Mouse (Mus musculus) natural killer cell, adult 2 months (primary cell): ENCODE results near the gene Plekha7.
A peak's percentile ranks its signal among the peaks of the same experiment; 100 is the strongest.

Source experiments
- DNase-seq, 2 experiments: peaks; one replicate each; pipeline ENCODE4 v3.0.0; 2022; ENCODE audit warnings: low spot score in 2 of 2

Gene Plekha7

DNA sequence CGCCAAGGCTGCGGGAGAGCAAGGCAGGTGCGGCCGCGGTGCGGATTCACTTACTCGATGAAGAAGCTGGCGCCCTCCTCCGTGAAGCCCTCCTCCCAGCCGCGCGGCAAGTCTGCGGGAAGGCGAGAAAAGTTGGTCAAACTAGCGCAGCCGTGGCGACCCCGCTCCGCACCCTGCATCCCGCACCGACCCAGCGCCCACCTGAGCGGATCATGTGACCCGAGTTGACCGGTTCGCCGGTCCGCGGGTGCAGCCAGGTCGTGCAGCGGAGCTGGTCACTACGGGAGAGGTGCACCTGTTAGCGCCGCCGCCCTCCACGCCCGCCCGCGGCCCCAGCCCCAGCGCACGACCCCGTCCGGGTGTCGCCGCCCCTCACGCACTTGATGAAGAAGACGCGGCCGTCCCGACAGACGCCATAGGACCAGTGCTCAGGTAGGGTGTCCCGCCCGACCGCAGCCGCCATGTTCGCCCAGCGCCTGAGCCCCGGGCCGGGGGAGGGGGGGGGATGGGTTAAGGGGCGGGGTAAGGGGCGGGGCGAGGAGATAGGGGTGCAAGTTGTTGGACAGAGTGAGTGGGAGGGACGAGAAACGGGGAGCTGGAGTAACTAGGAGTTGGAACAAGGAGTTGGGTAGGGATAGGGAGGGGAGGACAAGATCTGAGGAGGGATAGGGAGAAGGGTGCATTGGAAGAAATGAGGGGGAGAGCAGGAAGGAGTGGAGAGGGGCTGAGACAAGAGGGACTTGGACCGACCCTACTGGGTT is at the start of gene Plekha7:
TSS of gene Plekha7 (minus strand) at position 506 of the 761 bp plus-strand sequence.
- peak; percentile 24 to 37 for DNase-seq

DNA sequence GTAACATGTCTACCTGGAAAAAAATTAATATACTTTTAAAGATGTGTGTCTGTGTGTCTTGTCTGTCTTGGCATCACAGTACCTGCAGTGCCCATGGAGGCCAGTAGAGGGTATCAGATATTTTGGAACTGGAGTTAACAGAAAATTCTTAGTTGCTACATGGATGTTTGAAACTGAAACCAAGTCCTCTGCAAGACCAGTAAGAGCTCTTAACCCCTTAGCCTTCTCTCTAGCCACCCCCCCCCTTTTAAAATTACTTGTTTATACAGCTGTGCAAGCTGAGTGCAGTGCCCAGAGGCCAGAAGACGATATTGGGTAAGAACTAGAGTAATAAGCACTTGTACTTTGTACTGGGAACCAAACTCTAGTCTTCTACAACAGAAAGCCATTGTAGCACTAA is 28.1 kb upstream of the Plekha7 start:
- peak; percentile 60 to 67 for DNase-seq

DNA sequence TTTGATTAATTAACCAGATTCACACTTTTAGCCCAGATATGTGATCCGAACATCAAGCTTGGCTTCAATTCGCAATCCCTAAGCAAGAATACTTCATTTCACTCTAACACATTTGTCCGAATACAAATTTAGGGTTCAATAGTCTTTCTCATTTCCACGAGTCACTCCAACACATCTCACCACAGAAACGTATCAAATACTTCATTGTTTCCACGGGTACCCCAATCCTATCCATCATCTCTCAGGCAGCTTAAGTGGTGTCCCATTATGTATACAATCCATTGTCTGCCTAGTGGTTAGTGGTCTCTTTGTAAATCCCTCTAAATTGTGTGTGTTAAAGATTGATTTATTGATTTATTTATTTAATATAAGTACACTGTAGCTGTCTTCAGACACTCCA is 27.0 kb upstream of the Plekha7 start:
- DNase-seq: no peak

DNA sequence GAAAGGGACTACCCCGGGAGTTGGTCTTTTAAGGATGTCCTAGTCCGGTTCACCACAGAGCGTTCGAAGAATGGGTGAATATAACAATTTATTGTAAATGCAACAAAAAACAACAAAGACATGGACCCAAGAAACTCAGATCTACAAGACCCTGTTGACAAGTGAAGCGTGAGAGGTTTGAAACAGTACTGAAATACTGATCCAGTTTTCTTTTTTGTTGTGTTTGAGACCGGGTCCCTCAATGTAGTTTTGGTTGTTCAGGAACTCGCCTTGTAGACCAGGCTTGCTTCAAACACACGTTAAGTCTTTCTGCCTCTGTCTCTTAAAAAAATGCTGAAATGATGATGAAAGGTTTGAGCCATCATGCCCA is 26.5 kb upstream of the Plekha7 start:
- DNase-seq: no peak

DNA sequence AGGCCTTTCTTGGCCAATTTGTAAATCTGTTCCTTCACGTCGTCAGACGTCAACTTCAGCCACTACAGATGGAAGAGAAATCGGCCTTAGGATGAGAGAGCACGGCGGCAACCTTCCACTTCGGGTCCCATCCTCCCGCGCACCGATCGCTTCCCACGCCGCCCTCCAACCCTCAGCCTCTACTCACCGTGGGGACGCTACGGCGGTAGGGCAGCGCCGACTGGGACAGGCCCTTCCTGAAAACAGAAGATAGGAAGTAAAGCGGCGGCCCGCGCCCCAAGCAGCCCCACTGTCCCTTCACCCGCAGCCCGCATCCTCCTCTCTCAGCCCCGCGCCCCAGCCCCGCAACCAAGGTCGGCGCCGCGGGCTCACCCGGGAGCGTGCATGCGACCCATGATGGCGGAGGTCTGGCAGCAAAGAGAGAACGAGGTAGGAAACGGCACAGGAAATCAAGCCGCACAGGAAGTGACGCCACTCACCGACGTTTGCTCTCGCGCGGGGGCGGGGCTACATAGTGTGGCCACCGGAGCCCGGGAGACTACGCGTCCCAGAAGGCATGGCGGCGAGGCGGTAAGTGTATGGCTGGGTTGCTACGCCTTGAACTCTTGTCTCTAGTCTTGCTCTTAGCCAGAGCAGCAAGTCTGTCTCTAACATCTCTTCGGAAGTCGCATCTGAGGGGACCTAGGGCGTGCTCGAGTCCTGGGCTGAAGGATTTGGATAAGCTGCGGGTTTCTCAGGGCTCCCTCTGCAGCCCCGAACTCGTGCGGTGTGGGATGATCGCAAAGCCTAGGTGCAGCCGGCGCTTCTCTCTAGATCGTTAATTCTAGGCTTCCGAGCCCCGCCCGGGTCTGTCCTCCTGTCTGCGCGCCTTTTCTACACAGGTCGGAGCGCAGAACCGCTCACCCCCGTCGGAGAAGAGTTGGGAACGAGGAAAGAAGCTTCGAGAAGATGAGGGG is 25.8 kb upstream of the Plekha7 start, which contains the start of gene Rps13:
TSS of gene Rps13 (minus strand) at position 483 of the 956 bp plus-strand sequence.
- DNase-seq: peak; percentile 96 to 97

DNA sequence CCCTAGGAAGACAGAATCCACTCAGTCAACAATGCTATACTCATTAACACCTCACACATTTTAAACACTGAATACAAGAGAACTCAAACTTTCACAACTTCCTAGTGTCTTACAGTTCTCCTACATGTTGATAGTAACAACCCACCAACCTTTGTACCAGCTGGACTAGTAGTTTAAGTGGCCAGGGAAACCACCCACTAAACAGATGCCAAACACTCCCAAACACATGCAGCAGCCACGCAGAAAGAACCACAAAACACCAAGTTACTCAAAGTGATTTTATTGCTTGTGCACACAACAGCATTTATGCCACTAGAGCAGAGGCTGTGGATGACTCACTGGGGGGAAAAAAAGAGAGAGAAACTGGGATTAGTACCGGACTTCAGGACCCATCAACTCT is 23.1 kb upstream of the Plekha7 start:
- no peak for DNase-seq

DNA sequence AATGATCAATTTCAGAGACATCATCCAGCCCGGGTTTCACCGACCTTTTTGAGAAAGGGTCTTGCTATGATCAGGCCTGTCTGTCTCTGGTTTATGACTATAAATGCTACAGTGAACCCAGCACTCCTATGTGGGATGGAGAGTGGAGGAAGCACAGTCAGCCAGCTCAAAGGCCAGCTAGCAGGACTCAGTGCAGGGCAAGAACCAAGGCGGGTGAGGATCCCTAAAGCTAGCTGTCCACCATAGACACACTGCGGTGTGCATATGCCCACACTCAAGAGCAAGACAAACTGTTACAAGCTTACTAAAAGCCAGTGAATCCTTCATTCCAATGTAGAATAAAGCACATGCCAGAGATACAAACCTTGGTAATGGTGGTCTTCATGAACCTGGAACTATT is 21.7 kb upstream of the Plekha7 start:
- DNase-seq: no peak

DNA sequence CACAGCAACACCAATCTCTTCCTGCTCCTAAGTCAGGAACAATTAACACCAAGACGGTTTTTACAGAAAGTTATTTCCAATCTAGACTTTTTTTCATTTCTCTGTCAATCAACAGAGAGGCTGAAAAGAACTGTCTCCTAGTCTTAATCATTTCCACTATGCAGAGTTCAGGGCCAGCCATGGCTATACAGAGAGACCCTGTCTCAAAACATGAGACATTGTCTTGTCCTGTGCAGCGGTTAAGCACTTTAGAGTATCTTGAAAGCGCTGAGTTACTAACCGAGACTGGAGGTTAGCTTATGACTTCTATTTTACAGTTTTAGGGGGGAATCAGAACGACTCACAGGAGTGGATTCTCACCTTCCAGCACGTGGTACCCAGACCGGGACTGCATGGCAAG is 20.6 kb upstream of the Plekha7 start:
- no peak for DNase-seq

DNA sequence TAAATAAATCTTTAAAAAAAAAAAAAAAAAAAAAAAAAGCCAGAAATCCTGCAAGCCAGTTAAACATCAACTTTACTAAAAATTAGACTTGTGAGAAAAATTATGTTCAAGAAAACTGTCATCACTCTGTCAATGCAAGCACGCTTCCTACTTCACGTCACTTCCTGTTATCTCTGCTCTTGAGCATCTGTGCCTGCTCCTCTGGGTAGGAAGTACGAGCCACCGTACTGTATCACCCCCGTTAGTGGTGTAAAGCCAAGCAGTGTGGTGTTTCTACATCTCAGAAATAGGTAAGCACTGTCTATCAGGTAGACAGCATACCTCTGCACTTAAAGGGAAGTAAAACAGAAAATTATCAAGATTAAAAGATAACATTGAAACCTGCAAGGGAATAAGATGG is 19.7 kb upstream of the Plekha7 start:
- DNase-seq: peak in 1 of 2 experiments; percentile 33

DNA sequence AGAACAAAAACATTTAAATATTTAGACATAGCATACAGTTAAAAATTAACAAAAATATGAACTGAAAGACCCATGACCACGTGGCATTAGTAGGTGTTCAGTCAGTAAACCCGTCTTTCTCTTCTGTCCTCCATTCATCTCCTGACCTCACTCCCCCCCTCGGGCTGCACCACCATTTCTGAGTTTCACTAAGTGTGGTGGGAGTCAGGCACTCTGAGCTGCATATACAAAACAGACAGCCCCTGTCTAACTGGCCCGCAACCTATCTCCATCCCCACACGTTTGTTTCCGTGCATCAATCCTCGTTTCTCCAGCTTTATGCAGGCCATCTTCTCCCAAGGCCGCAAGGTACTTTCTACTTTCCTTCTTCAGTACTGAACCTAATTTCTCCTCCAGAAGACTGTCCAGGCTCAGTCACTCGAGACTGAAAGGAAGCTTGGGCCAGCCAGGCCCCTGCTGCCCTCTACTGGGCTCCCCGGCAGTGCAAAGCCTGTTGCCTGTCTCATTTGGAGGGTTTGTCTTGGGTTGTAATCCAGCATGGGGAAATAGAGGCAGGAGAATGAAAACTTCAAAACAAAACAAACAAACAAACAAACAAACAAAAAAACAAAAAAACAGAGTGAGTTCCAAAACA is 15.3 kb upstream of the Plekha7 start:
- peak in 1 of 2 experiments; percentile 23 for DNase-seq

DNA sequence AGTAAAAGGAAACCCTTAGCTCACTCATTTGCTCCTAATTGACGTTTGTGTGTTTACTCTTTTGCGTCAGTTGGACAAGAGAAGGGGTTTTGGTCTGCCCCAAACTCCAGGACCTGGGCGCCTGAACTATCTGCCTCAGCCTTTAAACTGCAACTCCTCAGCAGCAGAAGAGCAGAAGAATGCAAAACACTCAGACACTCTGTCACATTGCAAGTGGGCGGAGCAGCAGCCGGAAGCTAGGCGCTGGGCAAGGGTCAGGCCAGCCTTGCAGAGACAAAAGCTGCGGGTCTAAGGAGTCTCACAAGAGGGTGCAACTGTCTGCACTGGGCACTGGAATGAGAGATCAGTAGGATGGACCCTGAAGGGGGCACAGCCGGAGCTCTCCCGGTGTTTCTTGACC is 1.3 kb upstream of the Plekha7 start:
- DNase-seq: peak; percentile 12 to 18

DNA sequence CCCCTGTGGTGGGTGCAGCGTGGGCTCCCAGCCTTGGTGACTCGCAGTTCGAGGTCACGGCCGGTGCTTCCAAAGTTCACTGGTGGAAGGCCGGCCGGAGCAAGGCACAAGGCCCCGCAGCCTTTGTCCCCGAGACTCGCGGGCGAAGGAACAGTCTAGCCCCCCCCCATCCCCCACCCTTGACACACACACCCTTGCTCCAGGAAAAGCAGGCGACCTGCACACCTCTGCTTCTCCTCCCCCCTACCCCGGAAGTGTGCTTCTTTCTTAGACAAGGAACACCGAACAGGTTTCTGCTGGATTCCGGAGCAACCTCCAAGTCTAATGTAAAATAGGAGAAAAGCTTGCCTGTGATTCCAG is 436 bp upstream of the Plekha7 start:
- no peak for DNase-seq

DNA sequence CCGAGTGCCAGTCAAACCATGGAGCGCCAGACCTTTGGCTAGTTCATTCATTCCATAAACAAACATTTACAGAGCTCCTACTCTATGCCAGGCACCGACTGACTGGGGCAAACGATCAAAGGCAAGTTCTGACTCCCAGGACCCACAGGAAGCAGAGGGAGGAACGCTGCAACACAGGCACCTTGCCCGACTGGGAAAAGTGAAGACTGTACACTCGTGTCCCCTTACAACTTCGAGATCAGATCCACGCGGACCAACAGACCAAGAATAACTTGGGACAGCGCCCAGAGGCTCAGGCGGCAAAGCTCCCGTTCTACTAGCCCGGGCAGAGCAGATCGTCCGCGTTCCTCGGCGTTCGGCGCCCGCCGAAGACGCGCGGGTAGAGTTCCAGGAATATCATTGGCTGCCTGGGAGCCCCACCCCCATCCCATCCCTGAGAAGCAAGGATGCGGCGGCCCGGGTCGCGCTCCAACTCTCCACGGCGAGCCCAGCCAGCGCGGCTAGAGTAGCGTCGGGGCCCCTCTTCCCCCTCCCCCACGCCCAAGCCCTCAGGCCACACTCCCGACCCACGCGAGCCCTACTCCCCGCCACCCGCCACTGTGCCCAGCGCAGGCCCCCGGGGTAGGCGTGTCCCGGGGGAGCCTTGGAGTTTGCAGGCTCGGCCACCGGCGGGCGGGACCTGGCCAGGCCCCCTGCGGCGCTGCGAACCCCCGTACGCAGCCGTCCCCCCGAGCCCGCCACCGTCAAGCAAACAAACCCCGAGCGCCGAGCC is 891 bp downstream of the Plekha7 start:
- DNase-seq: no peak

DNA sequence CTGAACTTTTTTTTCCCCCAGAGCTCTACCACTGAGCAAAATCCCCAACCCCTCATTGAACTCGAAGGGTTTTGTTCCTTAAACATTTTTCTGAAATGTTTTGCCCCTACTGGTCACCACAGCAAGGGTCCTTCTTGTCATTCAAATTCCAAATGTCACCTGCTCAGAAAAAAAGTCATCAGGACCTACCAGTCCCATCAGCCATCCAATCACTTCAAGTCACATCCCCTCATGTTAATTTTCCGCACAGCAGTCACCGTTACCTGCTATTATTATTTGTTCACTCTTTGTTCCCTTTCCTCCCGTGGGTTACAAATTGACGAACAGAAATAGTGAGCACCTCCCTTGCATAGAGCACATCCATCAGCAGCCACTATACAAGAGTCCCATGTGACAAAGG is 1.6 kb downstream of the Plekha7 start:
- no peak for DNase-seq

DNA sequence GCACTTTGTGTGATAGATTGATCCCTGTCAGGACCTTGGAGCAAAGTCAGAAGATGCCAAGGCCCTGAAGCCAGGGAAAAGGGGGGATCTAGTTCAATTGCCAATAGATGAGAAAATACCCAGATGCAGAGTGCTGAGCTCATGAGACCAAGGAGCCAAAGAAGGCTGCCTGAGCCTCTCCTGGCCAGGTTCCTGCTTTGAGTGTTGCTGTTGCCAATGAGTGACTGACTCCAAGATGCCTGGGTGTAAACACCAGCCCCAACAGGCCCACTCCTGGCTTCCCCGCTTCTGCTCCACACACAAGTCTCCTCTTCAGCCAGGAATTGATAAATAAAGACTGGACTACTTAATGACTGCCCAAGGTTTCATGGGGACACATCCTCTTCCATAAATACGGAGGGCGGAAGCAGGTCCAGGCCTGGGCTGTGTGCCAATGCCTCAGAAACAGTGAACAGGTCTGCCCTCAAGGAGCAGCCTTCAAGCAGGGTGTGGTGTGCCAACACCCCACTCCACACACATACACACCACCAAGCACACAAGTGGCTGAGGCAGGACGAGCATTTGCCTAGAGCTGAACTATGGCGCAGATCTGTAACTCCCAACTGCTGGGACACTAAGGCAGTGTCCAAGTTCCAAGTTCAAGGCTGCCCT is 6.4 kb downstream of the Plekha7 start:
- no peak for DNase-seq

DNA sequence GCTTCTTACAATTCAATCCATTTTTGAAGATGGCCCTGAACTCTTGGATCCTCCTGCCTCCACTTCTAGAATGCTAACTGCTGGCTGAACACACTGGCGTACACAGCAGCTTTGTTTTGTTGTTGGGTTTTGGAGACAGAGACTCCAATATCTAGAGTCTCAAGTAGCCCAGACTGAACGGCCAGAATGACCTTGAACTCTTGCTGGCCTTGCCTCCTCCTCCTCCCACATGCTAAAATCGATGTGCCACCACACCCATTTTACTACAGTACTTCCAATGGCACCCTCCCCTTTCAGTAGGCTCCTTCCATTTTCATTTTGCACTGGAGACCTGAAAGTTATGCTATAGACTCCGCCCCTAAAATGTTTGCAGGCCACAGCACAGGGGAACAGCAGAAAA is 7.0 kb downstream of the Plekha7 start:
- DNase-seq: no peak

DNA sequence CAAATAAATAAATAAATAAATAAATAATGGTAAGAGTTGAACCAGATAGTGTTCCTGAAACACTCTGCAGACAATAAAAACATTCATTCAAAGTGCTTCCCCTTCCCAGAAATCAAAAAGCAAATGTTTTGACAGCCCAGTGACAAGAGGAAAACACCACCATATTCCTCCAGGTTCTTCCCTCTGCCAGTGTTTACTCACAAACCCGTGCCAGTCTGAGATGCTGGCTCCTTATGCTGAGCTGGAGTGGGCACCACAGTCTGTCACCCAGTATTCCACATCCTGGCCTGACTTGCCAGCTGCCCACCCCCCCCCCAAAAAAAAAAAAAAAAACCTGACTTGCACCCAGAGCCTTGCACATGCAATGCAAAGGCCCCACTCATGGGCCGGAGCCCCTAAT is 9.3 kb downstream of the Plekha7 start:
- DNase-seq: no peak

DNA sequence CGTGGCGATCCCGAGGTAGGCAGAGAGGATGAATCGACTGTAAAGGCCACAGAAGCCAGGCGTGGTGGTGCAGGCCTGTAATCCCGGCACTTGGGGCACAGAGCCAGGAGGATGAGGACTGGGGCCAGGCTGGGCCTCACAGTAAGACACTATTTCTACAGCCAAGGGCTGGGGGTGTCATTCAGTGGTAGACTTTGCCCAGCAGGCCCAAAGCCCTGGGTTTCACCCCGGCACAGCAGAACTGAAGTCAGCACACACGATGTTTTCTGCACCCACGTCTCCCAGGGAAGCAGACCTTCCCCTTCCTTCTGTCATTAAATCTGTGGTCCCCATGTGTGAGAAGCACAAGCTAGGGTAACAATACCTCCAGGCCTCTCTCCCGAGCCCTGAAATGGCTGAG is 9.8 kb downstream of the Plekha7 start:
- DNase-seq: no peak

DNA sequence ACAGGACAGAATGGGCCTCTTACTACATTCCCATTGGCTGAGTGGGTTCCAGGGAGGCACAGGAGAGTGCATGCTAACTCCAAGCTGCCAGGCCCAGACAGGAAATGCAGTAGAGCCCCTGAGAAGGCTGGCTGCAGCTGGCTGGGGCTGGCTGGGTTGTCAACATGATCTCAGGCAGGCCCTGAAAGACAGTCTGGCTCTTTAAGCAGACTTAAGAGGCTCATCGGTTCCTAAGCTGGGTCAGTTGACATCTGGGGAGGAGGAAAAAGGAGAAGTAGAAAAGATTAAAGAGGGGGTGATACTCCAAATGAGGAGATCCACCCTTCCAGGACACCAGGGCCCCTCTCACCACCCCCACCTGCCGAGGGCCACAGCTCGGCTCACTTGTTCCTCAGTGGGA is 13.2 kb downstream of the Plekha7 start:
- no peak for DNase-seq

DNA sequence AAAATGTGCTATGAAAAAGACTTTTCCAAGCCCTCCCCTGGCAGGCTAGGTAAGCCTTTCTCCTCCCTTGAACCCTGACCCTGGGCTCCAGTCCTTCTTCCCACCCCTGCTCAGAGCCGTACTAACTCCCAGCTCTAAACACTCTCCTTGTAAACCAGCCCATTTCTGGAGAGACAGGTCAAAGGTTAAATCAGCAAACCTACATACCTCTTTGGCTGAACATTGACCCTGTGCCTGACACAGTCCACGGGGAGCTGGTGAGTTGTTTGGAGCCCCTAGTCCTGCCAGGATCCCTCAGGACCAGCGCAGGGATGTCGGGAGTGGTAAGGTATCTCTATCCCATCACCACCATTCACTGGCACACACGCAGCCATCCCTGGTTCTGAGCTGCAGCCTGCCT is 15.8 kb downstream of the Plekha7 start:
- no peak for DNase-seq

DNA sequence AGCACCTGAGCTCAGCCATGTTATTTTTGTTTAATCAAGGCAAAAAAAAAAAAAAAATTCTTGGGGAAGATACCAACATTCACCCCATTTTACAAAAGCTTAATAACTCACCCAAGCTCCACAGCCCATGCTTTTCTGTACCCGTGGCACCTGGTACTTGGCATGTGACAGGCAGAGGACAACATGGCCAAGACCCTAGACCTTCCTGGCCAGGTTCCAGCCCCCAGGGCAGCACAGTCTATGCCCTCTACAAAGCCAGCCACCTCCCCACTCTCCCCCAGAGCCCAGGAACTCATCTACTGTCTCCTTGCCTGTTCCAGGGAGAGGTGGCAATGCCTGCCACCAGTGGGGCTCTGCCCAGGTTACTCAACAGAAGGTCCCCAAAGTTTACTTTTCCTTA is 17.6 kb downstream of the Plekha7 start:
- DNase-seq: no peak
